Mouse (Mus musculus) left cerebral cortex, adult 18-20 months (tissue): ENCODE data around the gene Arnt2. TPM values are rescaled to one million over a fixed set of nuclear protein-coding genes. Genes with fewer than 3 reads are reported as not detected.
A peak's percentile ranks its signal among the peaks of the same experiment; 100 is the strongest.

Source experiments
- DNase-seq, 2 experiments: peaks; one replicate each; pipeline ENCODE4 v3.0.0; 2021 to 2022; ENCODE audit warnings: low spot score in 2 of 2, mixed read lengths in 1 of 2
- long read RNA-seq, 2 experiments: library from polyadenylated mRNA; stranded (forward); transcript quantifications; one replicate each; pipeline ENCODE4 v2.0.0; 2021
- total RNA-seq, 2 experiments: library from RNA; stranded (reverse); gene quantifications; 2 replicates each; pipeline ENCODE4 v1.2.3; 2021

The Arnt2 gene
- 100 to 1,000 TPM; 250 to 252 TPM for total RNA-seq
- long read RNA-seq, experiment 1, full-length matches to known transcripts = 35 of 198 reads
- long read RNA-seq, experiment 1, partial matches to known transcripts = 21 of 198 reads
- long read RNA-seq, experiment 1, other reads (novel, unspliced or antisense) = 142 of 198 reads
- long read RNA-seq, experiment 2, full-length matches to known transcripts = 13 of 113 reads
- long read RNA-seq, experiment 2, partial matches to known transcripts = 11 of 113 reads
- long read RNA-seq, experiment 2, other reads (novel, unspliced or antisense) = 89 of 113 reads

DNA sequence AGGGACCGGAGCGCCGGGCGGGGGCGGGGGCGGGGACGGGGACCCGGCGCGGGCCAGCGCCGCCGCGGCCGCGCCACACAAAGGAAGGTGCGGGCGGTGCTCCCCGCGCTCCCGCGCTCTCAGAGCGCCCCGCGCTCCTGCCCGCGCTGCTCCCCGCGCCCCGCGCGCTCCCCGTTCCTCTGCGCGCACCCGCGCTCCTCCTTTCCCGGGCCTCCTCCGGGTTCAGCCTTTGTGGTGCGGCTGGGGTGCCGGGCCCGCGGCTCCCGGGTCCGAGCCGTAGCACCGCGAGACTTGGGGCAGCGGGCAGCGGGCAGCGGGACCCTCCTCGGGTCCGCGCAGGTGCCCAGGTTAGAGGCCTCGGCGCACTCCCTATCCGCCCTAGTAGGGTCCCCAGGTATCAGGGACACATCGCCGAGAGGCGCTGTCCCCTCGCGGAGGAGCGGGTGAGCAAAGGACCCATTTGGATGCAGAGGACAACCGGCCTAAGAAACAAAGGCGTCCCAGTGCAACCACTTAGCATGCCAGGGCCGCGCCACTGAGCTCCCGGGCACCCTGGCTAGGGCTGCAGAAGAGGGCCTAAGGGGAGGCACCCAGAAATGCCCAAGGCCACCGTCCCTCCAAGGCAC lies at the start of gene Arnt2:
Gene Arnt2, minus strand, starts transcription at position 281 of the 626 bp plus-strand sequence.
- DNase-seq = peak; percentile 66 to 73

DNA sequence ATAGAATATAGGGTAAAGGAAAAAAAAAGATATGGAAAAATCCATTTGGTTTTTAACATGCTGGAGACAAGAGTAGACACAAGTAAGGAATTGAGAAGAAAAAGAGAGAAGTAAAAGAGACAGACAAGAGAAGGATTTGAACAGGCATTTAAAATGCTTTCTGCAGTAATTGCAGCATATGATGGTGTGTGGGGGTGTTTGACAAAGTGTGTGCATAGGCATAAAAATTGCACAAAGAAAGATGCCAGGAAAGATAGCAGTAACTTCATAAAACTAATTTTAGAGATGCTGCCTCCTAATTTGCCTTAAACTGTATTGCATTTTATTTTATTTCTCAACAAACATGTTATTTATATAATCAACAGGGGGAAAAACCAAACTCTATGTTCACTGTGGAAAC lies 41.7 kb upstream of the Arnt2 start:
- DNase-seq = no peak

DNA sequence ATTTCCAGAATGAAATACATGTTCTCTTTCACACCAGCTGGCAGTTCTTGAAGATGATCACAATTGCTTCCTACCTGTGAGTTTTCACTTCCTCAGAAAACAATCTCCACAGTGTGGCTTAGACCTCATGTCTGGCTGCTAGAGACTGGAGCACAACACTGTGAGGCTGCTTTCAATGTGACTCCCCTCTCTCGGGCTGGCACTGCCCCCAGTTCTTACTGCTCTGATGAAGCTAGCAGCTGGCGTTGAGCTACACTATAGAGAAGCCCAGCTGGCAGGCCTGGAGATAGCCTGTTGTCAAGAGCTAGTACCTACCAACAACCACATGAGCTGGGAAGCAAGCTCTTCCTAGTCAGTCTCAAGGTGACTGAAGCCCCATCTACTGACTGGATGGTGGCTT lies 39.1 kb upstream of the Arnt2 start:
- peak; percentile 58 for DNase-seq

DNA sequence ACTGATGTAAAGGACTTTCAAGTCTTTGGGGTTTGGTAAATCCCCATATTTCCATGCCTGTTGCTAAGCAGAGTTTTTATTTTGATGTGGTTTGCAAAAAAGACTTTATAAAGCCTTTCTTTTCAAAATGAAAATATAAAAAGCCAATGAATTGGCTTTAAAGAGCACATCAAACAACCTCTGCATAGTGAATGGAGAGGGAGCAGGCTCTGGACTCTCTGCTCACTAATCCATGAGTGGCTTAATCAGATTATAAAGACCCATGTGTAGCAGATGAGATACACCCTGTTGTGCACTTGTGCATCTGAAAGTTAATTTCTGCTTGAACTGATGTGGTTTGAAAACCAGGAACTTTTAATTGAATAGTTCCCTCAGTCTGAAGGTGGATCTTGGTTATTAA lies 38.5 kb upstream of the Arnt2 start:
- no peak for DNase-seq

DNA sequence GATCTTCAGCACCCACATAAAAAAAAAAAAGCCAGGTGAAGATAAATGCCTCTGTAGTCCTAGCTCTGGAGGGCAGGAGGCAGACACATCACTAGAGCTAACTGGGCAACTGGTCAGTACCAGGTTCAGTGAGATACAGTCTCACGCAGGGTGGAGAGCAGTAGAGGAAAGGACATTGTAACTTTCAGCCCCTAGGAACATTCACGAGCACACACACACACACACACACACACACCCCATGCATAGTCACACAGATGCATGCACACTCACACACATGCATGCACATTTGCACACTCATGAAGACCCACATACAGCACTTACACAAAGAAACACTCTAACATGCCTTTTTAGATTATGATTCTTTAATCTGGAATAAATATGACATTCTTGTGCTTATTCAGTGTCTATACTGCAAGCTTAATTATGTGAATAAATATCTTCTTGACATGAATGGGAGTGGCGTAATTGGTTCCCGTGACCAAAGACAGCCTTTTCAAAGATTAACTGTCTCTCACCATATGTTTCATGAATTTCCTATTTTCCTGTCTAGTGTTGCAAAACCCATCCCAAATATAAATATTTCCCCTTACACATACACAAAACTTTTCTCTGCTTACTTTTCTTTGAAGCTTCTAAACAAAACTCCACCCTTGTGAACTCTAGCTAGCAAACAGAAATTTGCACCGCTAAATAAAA lies 37.9 kb upstream of the Arnt2 start:
- DNase-seq = no peak

DNA sequence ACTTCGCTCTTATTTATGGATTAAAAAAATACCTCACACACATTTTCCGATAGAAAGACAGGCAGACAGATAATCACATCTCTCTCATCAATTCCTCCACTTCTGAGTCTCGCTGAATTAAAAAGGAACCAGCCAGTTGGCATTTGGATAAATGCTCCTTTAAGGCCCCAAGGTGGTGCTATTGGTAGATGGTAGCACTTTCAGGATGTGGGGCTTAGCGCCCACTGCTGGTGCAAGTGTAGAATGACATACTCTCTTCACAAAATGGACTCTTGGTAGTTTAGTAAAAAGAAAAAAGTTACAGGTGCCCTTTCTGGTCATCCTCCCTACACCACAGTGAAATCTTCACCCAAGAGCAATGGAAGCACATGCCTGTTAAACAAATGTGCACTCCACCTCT lies 37.1 kb upstream of the Arnt2 start:
- peak; percentile 56 to 63 for DNase-seq

DNA sequence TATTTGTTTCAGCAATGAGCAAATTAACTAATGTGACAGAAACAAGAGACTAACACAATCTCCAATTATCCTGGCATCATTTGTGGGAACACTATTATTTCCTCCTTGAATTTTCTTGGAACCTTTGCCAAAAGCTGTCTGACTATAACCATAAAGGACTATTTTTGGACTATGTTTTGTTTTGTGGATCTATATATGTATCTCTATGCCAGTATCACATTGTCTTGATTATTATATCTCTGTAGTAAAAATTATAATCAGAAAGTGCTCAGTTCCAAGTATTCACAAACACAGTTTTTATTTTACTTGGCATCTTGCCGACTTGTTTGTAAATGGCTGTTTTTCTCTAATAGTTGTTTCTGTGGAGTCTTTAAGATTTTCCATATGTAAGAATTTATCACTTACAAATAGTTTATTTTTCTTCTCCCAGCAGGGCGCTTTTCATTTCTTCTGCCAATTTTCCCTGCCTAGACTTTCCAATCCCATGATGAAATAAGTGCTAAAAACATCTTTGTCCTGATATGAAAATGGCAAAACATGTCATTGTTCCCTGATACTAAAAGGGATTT lies 32.5 kb upstream of the Arnt2 start:
- no peak for DNase-seq

DNA sequence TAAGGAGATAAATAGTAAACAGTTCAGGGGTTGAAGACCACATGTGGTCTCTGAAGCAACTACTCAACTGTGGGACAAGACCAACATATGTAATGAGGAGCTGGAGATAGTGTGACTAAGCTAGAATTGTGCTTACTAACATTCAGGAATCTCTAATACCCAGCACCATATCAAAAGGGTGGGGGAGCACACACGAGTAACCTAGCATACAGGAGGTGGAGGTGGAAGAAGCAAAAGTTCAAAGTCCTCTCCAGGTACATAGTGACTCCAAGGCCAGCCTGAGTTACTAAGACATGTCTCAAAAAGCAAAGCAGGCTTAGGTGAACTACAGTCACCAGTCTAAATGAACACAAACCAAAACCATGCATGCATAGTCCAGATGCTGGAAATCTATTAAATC lies 29.6 kb upstream of the Arnt2 start:
- DNase-seq = no peak

DNA sequence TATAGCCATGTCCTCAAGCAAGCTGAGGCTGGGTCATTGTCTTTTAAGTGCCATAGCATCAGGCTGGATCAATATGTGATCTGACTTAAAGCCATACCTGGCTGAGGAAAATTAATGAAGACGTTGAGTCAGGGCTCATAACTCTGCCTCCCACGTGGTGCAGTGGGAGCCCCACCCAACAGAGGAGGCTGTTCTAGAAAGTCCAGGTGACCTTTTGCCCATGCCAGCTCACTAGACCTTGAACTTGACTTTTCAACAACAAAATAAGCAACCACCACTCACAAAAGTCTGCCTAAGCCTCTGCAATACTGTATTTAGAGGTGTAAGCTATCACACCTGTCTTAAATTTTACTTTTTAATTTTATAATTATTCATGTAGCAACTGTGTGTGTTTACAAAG lies 24.9 kb upstream of the Arnt2 start:
- DNase-seq = no peak

DNA sequence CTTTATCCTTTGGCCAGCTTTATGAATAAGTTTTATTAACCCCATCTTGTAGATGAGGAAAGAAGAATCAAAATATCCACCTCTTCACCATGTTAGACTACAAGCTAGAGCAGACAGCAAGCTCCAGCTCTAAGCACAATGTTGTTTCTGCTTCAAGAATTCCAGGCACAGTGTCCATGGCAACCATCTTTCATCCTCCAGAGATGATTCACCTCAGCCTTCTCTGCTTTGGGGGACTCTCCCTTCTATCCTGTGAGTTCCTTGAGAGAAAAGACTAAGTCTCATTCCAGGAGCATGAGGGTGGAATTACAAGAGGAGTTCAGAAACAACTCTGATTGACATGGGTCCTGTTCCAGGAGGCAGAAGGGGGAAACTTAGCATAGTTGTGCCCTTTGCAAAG lies 22.2 kb upstream of the Arnt2 start:
- DNase-seq = peak; percentile 34 to 46

DNA sequence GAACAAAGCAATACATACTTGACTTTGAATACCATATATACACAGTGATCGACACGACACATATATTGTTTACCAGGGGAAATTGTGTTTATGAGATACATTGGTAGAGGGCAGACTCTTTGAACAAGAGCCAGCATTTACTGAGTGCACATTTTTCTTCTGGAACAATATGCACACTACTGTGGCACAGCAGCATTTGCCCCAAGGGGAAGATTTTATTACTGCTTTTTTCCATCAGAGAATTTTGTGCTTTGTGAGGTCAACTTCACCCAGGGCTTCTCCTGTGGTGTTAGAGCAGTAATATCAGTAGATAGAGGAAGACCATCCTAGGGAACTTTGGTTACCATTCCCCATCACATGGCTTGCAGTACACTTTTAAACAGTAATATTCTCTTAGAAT lies 17.2 kb upstream of the Arnt2 start:
- no peak for DNase-seq

DNA sequence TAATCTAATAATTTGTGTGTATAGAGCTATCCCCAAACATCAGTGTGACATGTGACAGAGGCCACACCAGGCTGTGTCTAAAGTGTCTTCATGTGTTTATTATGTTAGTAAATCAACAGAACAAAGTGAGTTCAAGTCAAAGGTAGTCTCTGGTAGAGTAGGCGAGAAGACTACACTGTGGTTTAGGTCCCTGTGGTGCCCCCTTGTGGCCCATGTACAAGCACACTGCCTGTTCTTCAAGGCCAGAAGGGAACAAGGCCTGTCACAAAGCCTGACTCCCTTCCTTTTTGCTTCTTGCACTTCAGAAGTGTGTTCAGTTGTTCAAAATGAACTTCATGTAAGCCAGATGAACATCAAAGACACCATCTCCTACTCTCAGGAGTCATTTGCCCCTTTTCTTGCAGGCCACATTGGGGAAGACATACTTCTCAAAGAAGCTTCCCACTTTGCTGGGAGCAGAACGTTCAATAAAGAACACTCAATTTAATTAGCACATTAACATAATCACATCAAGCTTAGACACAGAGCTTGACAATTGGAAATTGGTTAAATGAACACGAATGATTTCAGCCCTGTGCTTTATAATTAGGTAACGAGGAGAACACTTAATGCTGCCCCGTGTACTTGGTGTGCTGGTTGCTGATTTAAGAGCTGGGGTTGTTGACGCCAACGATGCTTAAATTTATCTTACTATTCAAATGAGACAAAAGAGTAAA lies 14.9 kb upstream of the Arnt2 start:
- DNase-seq = peak; percentile 39 to 55

DNA sequence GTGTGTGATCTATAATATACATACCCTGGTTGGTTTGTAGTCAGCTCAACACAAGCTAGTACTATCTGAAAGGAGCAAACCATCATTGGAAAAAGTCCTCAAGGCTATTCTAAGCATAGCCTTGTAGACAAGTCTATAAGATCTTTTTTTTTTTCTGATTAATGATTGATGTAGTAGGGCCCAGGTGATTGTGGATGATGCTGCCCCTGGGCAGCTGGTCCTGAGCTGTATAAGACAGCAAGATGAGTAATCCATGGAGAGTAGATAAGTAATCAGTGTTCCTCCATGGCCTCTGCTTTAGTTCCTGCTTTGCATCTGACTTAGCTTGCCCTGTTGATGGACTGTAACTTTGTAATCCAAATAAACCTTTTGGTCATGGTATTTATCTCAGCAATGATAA lies 11.8 kb upstream of the Arnt2 start:
- no peak for DNase-seq

DNA sequence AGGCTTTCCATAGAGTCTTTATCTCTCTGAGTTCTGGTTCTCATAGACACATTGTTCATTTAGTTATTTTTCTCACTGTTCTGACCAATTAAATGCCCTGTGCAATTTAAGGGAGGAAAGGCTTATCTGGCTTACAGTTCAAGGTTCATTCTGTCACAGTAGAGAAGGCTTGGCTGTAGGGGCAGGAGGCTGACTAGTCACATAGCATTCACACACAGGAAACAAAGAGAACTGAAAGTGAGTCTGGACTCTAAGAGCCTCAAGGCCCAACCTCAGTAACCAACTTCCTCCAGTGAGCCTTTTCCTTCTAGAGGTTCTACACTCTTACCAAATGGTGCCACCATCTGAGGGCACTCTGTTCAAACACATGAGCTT lies 11.3 kb upstream of the Arnt2 start:
- DNase-seq = no peak

DNA sequence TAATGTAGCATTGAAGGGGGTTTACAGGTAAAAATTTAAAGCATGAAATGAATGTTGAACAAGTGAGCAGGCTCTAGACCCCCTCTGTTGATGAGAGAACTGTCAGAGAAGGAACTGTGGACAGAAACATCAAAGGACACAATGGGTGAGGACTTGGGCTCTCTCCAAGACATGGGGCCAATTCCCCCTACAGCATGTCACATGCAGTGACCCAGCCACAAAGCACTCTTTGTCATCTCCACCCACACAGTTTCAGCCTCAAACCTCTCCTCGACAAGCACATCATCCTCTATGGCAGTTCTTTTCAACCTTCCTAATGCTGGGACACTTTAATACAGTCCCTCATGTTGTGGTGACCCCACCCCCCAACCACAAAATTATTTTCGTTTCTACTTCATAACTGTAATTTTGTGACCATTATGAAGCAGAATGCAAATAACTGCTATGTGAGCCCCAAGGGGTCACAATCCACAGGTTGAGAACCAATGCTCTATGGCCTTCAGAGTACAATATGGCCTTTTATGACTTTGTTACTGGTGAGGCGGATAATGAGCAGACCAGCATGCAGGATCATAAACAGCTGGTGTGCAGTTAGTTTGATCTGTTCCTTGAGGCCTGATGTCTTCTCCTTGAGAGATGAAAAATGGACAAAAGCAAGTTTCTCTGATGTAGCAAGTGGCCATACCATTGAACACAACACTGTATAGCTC lies 10.8 kb upstream of the Arnt2 start:
- DNase-seq = no peak

DNA sequence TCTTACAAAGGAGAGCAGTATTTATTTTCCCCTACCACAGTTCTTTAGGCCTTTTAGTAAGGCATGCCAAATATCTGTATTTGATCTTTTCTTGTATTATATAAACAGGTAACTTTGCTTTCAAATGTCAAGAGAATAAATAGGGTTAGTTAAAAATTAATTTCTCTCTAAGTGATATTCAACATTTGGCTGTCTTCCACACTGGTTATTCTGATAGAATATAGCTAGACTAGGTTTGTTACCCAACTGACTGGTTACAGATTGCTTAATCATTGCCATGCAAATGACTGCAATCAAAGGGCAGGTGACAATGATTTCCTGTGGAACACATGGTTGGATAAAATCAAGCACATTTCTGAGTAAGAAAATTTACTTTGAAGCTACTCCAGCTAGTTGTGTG lies 7.5 kb upstream of the Arnt2 start:
- no peak for DNase-seq

DNA sequence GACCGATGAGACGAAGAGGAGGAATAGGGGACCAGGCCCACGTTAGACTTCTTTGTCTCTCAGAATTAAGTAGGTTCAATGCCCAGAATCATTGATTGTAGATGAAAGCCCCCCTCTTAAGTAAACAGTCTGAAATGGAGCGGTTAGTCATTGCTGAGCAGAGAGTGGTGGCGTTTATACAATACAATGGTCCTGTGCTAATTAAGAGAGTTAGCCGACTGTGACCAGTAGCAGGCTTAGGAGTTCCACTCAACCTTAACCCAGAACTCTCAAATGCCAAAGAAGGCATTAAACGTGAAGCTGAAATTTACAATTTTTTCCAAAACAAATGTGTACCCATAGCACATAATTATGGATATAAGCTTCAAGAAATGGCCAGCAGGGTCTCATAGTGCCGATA lies 2.6 kb upstream of the Arnt2 start:
- no peak for DNase-seq

DNA sequence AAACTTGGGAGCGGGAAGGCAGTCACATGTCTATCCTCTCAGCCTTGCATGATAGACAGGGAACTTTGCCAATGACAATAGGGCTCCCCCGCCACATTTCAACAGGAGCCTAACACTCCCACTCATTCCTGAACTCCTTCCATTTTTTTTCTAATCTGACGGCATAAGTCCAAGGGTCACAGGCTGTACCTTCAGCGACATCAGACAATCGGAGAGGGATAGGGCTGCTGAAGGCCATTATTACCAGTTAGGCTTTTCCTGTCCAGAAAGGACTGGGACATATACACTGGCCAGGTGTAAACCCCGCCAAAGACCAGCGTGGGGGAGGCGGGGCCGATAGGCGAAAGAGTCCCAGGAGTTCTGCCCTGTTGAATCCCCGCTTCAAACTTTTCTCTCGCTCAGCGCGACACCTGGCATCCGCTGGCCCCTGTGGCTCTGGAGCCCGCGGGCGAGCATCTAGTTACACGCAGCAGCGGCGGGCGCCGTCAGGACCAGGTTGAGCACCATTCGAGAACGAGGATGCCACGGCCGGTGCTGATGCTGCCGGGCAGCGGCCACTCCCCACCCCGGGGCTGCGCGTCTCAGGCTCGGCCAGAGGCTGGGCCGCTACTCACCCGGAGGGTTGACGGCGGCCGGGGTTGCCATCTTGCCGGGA lies 608 bp downstream of the Arnt2 start:
- peak; percentile 46 to 65 for DNase-seq

DNA sequence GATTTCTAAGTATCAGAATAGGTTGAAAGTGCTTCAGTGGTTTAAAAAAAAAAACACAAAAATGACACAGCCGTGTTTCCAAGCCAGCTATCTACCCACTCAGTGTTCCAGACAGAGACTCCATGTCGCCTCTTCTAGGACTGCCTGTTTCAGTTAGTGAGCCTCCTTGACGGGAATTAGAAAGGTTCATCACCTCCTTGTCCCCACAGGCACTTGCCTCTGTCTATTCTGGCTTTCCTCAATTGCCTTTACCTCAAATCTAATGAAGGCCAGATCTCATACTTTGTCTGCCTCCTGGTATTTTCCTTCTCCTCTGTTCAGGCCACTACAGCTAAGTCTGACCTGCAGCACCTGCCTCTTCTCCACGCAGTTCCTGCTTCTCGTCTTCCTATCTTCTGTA lies 1.7 kb downstream of the Arnt2 start:
- no peak for DNase-seq

DNA sequence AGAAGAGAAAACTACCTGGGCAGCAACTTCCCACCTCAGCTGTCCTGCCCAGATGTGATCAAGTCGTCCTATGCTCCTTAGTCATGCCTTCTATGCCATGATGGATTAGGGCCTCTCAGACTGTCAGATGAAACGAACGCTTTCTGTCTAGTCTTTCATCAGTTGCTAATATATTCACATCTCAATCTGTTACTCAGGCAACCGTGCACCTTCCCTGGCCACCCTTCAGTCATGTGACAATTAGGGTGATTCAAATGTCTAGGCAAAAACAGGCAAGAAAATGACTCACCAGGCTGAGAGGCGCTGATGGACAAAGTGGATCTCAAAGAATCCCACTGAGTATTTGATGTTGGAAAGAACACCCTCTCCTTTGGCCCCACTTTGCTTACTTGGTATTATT lies 6.6 kb downstream of the Arnt2 start:
- DNase-seq = no peak
